Mouse (Mus musculus) adrenal gland, postnatal 10 days (tissue): Measurements from ENCODE around the gene Zfp740. TPM values are rescaled to one million over a fixed set of nuclear protein-coding genes. Genes with fewer than 3 reads are reported as not detected.

ENCODE experiments used
- DNase-seq: peaks from one replicate; pipeline ENCODE4 v3.0.0; 2021; ENCODE audit warnings: mixed read lengths
- total RNA-seq, 2 experiments: library from RNA; stranded (reverse); gene quantifications; 2 replicates each; pipeline ENCODE4 v1.2.3; 2021

Zfp740 gene
- total RNA-seq, 2 experiments from 2014 or later, result 66.7 to 84.9 TPM

DNA sequence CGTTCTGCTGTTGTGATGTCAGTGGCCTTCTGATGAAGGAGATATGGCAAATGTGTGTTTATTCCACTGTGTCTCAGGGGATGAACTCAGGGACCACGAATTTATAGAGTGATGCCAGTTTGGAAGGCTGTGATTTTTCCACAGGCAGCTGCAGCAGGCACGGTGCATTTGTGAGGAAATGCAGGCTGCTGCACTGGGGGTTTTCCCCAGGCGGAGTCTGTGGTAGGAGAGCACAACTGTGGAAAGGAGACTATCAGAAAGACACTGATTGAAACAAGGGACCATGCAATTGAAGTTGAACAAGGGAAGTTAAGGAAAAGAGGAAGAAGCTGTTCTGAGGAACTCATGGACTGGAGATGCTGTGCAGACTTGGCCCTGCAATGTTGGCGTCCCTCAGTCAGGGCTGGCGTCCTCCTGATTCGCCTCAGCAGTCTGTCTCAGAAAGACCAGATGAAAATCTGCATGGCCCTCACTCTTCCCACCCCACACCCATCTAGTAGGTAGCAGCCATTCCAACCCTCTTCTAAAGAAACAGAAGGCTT, 10.7 kb upstream of the Zfp740 start:
- DNase-seq, result no peak

DNA sequence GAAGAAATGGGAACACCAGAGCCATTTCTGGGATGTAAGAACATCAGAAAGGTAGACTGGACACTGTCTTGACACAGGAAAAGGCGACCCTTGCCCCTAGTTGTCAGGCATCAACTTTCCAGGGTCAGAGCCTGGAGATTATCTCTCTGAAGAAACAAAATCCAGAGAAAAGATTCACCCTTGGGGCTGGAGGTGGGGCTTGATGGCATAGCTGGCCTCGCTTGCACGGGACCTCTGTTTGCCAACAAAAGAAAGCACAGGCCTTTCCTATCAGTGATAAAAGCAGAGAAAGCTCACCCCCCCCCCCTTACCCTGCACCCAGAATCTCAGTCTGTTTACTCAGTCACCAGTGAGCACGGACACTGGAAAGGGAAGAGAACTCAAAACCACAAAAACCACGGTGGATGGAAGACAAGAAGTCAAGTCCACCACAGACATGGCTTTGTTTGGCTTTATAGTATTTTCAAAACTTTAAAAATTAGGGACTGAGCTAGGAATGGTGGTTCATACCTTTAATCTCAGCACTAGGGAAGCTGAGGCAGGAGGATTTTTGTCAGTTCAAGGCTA, 10.1 kb upstream of the Zfp740 start:
- DNase-seq, result no peak

DNA sequence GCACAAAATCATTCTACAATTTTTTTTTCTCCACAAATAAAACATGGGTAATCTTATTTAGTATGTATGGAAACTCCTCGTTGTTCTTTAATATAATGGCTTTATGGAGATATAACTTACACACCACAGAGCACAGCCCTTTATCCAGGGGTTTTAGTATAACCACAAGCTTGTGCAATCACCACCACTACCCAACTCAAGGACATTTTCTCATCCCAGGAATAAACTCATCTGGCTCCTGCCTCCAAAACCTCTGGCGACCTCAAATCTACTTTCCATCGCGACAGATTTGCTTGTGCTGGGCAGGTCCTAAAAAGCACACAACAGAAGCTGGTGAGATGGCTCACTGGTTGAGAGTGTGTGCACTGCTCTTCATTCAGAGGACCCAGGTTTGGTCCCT, 9.4 kb upstream of the Zfp740 start:
- no peak for DNase-seq

DNA sequence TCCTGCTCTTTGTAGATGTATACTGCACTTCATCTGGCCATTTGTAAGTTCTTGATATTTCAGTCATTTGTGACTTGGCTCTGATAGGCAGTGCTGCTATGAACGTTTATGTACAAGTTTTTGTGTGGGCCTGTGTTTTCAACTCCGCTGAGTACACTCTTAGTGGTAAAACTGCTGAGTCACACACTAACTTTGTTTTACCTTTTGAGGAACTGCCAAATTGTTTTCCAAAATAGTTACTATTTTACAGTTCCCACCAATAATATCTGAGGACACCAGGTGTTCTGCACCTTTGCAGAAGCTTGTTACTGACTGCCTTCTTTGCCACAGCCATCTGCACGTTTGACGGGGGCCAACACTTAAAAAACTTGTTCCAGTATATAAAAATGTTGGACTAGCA, 8.6 kb upstream of the Zfp740 start:
- DNase-seq, result no peak

DNA sequence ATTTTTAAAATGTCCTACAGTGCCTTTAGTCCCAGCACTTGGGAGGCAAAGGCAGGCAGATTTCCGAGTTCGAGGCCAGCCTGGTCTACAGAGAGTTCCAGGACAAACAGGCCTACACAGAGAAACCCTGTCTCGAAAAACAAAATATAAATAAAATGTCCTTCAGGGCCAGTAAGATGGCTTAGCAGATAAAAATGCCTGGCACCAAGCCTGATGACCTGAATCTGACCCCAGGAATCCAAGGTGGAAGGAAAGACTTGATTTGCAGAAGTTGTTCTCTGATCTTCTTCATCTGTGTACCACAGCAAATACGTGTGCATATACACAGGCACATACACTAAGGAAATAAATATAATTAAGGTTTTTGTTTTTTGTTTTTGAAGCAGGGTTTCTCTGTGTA, 7.7 kb upstream of the Zfp740 start:
- DNase-seq, result no peak

DNA sequence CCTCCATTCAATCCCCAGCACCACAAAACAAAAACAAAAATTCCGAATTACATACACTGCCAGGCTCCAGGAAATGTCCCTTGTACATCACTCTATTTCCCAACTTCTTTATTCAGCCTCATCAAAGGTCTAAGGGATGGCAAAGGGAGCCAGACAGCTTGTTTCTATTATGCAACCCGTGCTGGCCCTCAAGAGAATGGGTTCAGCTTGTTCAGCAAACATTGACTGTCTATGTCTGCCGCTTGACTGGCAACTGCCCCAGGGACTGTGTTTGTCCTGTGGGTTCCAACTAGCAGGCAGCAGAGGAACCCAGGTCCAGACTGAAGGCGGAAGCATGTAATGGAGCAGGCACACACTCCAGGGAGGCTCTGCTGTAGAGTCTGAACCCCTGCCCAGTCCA, 4.2 kb upstream of the Zfp740 start:
- peak; percentile 54 for DNase-seq

DNA sequence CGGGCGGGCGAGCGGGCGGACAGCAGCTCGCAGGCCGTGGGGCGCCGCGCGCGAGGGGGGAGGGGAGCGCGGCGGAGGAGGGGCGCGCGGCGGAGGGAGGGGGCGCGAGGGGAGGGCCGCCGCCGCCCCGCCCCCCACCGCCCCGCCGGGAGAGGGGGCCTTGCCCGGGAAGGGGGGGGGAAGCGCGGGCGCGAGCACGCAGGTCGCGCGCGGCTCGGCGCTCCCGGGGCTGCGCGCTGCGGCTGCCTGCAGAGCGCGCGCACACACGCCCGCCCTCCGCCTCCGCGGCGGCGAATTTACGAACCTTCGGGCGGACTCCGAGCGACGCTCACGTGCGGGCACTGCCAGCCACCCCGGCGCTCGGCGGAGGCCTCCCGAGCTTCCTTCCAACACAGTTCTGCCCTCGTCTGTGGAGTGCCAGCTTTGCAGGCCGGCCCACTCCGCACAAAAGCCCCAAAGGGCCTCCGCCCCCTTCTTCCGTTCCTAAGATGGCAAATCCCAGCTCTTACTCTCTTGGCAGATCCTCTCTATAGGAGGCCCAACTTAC, 859 bp downstream of the Zfp740 start:
- peak; percentile 84 for DNase-seq

DNA sequence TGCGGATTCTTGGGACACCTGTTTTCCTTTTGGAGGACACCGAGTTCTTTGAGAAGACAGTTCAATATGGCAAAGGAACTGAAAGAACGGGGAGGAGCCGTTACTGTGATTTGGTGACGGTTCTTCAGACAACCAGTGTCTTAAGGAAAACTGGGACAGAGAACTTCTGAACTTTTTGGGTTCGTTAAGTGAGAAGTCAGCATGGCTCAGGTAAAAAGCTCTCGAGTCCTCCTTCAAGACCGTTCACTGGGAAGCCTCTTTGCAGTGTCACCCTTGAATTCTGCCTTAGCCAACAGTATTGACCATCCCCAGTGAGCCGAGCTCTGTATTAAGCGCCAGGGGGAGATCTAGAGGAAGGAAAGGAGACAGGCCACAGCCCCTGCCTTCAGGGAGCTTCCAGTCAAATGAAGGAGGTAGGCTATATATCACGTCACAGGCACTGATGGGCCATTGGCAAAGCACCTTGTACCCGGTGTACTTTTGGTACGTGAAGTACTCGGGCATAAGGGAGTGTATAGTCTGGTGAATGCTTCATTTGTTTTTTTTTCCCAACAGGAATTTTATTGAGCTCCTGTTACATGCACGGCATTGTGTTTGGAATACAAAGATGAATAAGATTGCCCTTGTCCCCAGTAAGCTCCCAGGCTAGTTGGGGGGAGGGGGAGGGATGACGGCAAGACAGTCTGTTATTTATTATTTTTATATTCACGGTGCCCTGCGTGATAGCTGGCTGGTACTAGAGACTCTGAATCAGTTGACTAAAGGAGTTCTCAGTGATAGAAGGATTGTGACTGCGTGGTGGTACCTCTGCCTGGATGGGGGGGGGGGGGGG, 1.8 kb downstream of the Zfp740 start, which contains the start of gene Csad:
Csad (minus strand) TSS at position 51 of the 832 bp plus-strand sequence.
- no peak for DNase-seq

DNA sequence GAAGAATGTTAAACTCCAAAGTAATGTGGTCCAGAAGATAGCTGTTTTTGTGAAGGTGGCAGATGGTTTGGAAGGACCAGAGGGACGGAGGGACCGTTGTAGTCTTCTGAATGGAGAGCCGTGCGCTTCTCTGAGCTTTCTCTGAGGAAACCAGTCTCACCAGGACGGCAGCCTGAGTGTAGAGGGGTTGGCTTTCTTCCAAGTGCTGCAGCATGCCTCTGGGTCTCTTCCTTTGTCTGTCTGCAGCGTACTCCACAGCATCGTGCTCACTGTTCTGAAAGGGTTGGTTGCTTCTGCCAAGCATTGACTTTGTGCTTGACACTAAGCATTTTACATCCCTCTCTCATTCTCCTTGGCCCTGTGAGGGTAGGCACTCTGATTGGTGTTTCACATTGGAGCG, 2.7 kb downstream of the Zfp740 start:
- peak; percentile 45 for DNase-seq

DNA sequence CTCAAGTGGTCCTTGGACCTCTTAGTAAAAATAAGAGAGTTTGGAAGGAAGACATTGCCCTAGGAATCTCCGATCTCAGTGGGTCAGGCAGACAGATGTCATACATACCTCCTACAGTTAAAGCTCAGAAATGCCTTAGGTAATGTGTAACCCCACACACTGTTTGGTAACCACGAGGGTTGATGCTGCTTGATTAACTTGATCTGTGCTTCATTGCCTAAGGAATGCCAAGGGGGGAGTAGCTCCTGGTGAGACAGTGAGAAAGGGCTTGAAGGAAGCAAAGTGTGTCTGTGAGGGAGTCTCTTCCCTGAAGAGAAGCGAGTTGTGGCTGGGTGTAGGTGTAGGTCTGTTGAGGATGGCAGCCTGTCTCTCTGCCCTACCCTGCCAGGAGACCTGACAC, 4.3 kb downstream of the Zfp740 start:
- DNase-seq, result no peak

DNA sequence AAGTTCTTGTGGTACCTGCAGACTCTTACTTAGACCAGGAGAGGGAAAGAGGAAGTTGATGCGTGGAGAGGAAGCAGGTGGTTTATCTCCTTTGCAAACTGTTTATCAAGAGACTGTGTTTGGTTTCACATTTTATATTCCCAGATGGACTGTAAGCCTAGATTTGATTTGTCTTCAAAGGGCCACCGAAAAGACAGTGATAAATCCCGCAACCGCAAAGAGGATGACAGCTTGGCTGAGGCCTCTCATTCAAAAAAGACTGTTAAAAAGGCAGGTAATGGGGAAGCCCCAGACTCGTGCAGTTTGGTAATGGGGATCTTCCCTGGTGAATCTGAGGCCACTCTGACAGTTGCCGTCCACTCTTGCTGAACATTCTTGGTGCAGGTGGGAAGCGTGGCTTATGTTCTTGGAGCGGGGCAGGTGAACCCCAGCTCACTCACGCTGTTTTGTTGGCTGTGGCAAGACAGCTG, 5.1 kb downstream of the Zfp740 start:
- DNase-seq, result no peak

DNA sequence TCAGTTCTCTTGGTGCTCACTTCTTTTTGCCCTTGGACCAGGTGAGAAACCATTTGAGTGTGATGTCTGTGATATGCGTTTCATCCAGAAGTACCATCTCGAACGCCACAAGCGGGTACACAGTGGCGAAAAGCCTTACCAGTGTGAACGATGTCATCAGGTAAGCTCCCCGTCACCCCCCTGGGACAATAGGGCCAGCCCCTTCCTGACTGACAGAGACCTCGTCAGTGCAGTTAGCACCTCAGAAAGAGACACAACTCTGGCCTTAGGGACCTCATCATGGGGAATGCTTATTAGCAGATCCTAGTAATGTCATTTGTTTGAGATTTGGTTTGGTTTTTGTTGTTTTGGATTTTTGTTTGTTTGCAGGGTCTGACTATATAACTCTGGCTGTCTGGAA, 6.1 kb downstream of the Zfp740 start:
- no peak for DNase-seq

DNA sequence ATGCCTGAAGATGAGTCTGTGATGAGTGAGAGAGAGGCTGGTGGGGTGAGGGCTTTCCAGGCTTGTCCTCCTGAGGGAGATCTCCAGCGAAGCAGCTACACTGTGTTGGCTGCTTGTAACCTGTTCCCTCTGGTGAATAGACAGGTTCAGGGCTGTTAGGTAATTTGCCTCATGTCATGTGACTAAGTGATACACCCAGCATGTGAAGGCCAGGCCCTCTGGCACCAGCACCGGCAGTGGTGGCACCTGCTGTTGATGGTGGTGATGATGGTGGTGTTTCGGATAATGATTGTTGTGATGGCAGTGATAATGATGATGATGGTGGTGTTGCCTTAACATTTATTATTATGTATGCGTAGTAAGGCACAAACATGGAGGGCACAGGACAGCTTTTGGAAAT, 7.8 kb downstream of the Zfp740 start:
- DNase-seq, result no peak

DNA sequence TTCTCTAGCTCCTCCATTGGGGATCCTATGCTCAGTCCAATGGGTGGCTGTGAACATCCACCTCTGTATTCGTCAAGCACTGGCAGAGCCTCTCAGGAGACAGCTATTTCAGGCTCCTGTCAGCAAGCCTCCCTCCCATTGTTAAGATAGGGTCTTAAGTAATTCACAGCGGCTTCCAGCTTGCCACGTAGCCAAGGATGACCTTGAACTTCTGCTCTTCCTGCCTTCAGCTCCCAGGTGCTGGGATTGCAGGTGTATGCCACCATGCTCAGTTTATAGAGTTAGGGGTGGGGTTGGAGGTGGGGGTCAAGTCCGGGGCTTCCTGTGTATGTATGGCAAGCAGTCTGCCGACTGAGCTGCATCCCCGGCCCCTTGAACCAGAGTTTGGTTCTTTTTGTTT, 8.8 kb downstream of the Zfp740 start:
- DNase-seq, result no peak

DNA sequence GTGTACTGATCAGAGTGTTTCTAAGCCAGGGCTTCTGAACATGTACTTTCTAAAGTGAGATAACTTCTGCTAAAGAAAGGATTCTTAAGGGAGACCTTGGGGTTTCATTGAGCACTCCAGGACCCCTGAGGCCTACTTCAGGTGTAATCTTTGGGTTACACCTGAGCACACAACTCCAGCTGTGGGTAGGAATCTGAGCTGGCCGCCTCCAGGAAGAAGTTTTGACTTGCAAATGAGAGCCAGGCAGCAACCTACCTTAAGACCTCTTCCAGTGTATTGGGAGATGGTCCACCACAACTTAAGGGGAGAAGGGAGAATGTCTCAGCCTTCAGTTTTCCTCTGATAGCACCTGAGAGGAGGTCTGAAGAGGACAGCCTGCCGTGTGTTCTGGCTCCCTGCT, 11.1 kb downstream of the Zfp740 start:
- DNase-seq, result no peak

DNA sequence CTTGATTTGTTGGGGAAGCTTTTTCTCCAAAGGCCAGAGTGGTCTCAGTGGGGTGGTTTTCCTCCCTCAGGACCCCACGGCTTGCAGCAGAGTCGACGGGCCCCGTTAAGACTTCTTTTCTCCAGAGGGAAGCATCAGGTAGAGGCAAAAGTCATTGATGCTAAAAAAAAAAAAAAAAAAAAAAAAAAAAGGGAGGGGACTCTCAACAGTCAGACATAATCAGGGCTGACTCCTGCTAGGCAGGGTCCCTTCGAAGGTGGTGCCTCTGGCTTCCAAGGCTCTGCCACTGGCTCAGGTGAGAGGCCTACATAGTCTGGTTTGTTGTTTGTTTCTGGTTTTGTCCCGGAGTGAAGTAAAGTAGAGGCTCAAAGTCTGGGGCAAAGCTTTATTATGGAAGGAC, 12.6 kb downstream of the Zfp740 start:
- DNase-seq, result no peak

DNA sequence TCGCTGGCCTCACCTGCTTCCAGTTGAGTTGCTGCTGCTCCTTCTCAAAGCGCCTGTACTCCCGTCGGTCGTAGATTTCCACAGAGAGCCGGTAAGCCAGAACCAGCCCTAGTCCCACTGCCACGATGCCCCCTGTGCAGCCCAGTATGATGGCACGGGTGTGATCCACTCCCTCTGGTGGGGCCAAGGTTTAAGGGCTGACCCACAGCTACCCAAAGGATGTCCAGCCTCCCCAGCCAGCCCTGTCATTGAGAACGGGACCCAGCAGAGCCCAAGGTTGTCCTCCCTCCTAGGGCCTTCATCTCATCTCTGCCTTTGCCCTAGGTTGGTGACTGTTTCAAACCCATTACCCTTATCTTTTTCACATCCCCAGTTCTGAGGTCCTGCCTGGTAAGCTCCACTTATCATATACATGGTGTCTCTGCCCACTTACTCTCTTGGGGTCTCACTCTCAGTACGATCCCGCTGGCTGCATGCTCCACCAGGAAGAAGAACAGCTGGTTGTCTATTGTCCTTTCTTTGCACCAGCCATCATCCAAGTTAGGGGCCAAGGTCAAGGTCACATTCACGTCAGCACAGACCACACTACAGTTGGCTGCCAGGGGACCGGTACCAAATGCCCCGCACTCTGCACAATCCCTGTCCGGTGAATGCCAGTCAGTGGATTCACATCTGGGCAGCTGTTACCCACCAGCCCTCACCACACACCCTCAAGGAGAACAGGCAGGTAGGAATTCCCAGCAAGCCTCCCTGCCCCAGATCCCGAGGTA, 13.6 kb downstream of the Zfp740 start:
- DNase-seq, result no peak

DNA sequence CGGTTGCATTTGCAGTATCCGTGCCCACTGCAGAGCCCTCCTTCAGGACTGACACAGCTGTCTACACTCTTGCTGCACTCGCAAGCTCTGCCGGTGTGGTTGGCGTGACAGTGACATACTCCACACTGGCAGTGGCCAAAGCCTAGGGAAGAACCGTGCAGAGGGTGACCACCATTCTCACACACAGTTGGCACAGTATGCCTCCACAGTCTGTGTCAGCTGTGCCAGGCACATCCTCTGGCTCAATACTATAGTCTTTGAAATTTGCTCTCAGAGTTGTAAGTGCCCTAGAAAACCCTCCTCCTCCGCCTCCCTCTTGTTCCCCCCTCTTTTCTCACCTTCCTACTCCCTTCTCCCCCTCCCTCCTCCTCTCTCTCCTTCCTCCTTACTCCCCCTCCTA, 14.3 kb downstream of the Zfp740 start:
- no peak for DNase-seq

DNA sequence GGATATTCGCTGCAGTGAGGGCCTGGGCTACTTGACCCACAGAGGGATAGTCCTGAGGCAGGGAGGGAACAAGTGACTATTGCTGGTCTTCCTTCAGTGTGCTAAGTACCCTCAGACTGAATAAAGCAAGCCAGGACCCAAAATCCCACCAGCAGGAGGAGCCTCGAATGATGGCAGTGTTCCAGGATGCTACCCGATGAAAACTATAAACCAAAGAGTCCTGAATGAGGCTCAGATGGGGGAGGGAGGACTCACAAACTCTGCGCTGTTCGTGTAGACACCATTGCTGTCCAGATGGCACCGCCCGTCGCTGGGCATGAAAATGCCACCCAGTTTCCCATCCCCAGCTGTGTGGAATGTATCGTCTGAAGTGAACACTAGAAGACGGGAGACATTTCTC, 19.3 kb downstream of the Zfp740 start:
- DNase-seq, result no peak

DNA sequence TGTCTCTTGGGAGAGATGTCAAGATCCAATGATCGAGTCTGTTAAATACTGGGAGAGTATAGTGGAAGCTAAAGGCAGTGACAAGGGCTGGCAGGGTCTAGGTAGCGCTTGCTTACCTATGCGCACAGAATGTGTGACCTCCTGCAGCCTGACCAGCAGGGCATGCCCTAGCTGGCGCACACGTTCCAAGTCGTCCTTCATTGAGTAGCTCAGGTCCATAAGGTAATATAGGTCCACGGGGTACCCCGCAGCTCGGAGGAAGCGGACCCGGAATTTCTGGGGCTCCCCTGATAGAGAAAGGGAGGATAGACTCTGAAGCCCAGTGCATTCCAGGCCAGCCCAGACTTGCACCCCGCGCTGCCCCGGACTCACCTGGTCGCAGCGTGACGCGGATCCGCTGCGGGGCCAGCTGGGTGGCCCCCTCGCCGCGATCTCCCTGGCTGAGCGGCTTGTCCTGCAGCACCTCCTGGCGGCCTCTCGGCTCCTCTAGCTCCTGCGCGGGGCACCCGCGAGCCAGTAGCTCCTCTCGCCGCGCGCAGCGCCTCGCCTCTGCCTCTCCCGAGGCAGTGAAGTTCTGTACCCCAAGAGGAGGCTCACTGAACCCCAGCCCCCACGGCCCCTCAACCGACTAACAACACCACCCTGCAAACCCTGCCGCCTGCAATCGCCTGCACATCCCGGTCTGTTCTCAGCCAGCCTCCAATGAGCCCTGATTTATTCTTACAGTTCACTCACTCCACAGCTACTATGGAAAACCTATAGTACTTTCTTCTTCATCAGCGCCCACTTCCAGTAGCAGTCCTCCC, 21.3 kb downstream of the Zfp740 start:
- peak; percentile 89 for DNase-seq

DNA sequence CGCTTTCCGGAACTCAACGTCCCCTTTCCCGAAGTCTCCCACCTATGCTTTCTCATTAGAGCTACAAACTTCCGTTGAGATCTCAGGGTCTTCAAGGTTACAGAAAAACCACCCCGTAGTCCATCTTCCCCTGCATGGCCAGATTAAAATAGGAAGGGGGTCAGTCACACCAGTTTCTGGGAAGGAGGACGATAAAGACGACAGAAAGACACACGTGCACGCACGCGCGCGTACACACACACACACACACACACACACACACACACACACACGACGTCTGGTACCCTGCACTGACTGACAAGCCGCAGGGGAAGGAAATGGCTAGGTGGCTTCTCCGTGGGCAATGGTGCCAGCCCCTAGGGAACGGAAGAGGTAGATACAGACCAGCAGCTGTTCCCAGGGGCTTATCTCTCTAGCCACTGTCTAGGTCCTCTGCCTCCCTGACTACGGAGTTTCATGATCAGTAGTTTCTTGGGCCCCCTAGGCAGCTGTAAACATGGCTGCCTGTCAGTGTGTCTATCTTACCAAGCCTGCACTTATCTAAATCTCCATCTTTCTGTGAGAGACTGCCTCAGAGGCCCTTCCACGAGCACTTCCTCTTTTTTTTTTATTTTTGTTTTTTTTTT, 22.1 kb downstream of the Zfp740 start:
- no peak for DNase-seq
